Mouse (Mus musculus) layer of hippocampus, adult 11-12 months (tissue): ENCODE data around the gene Epb41l5.

ENCODE experiments used
- DNase-seq: peaks from one replicate; pipeline ENCODE4 v3.0.0; 2022; ENCODE audit warnings: low spot score

Epb41l5 gene

GRCm38 (mm10) chr1:119533093-119533805, 115.6 kb downstream of the Epb41l5 start:
- DNase-seq = peak; percentile 37

- no peak for DNase-seq
Measured at GRCm38 (mm10) chr1:119532165-119532564, 116.6 kb downstream of the Epb41l5 start.

GRCm38 (mm10) chr1:119530941-119531340, 117.9 kb downstream of the Epb41l5 start:
- no peak for DNase-seq

GRCm38 (mm10) chr1:119525689-119526591, 122.9 kb downstream of the Epb41l5 start, which contains the start of gene Tmem185b:
Gene Tmem185b (plus strand): TSS chr1:119526160.
- peak; percentile 84 for DNase-seq

- DNase-seq = peak; percentile 43
Measured at GRCm38 (mm10) chr1:119525004-119525444, 123.8 kb downstream of the Epb41l5 start.

- no peak for DNase-seq
Measured at GRCm38 (mm10) chr1:119523826-119524225, 125.0 kb downstream of the Epb41l5 start.

GRCm38 (mm10) chr1:119523369-119523768, 125.4 kb downstream of the Epb41l5 start:
- no peak for DNase-seq

- DNase-seq = no peak
Measured at GRCm38 (mm10) chr1:119522726-119523125, 126.1 kb downstream of the Epb41l5 start.

GRCm38 (mm10) chr1:119521681-119522080, 127.1 kb downstream of the Epb41l5 start:
- DNase-seq = no peak

GRCm38 (mm10) chr1:119521029-119521428, 127.8 kb downstream of the Epb41l5 start:
- DNase-seq = no peak

- DNase-seq = no peak
Measured at GRCm38 (mm10) chr1:119519286-119519685, 129.5 kb downstream of the Epb41l5 start.

- no peak for DNase-seq
Measured at GRCm38 (mm10) chr1:119518786-119519185, 130.0 kb downstream of the Epb41l5 start.

- no peak for DNase-seq
Measured at GRCm38 (mm10) chr1:119518060-119518459, 130.7 kb downstream of the Epb41l5 start.

GRCm38 (mm10) chr1:119510857-119511256, 137.9 kb downstream of the Epb41l5 start:
- DNase-seq = no peak

- no peak for DNase-seq
Measured at GRCm38 (mm10) chr1:119510409-119510808, 138.4 kb downstream of the Epb41l5 start.

- no peak for DNase-seq
Measured at GRCm38 (mm10) chr1:119509474-119509873, 139.3 kb downstream of the Epb41l5 start.

- DNase-seq = no peak
Measured at GRCm38 (mm10) chr1:119508548-119508947, 140.3 kb downstream of the Epb41l5 start.

GRCm38 (mm10) chr1:119505951-119506350, 142.8 kb downstream of the Epb41l5 start:
- no peak for DNase-seq

GRCm38 (mm10) chr1:119504260-119505062, 144.3 kb downstream of the Epb41l5 start, which contains the start of gene Ralb:
Gene Ralb (minus strand): TSS chr1:119504794.
- DNase-seq = peak; percentile 98

- no peak for DNase-seq
Measured at GRCm38 (mm10) chr1:119503808-119504207, 145.0 kb downstream of the Epb41l5 start.

GRCm38 (mm10) chr1:119503181-119503580, 145.6 kb downstream of the Epb41l5 start:
- DNase-seq = no peak

GRCm38 (mm10) chr1:119502729-119503128, 146.1 kb downstream of the Epb41l5 start:
- DNase-seq = no peak
